Mouse (Mus musculus) layer of hippocampus, postnatal 10 days (tissue): ENCODE measurements around the gene Olfr1134. TPM values are rescaled to one million over a fixed set of nuclear protein-coding genes. Genes with fewer than 3 reads are reported as not detected.
"Not testable (repeated sequence)": the region's sequence is repeated elsewhere in the genome, so short reads cannot be mapped to it uniquely, and the experiment has no call there.

ENCODE experiments used
- DNase-seq, 2 experiments: peaks; one replicate each; pipeline ENCODE4 v3.0.0; 2021; ENCODE audit warnings: low spot score in 2 of 2
- long read RNA-seq: library from polyadenylated mRNA; stranded (forward); transcript quantifications from one replicate; pipeline ENCODE4 v2.0.0, GENCODE M21; 2023
- total RNA-seq, 2 experiments: library from RNA; stranded (reverse); gene quantifications; 2 replicates each; pipeline ENCODE4 v1.2.3; 2021

Olfr1134 gene
- not detected for total RNA-seq
- long read RNA-seq, result 0 reads

- no peak for DNase-seq
Observed at GRCm38 (mm10) chr2:87658360-87658759, at the start of gene Olfr1134. Gene Olfr1134, minus strand, starts transcription at chr2:87658460.

- DNase-seq, result no peak
Observed at GRCm38 (mm10) chr2:87693847-87694246, 35.6 kb upstream of the Olfr1134 start, which contains the start of gene Olfr1136. Gene Olfr1136, minus strand, starts transcription at chr2:87693947.

- DNase-seq, result no peak
Observed at GRCm38 (mm10) chr2:87673564-87673963, 15.3 kb upstream of the Olfr1134 start, which contains the start of gene Olfr1135. Gene Olfr1135, minus strand, starts transcription at chr2:87673664.

DNA sequence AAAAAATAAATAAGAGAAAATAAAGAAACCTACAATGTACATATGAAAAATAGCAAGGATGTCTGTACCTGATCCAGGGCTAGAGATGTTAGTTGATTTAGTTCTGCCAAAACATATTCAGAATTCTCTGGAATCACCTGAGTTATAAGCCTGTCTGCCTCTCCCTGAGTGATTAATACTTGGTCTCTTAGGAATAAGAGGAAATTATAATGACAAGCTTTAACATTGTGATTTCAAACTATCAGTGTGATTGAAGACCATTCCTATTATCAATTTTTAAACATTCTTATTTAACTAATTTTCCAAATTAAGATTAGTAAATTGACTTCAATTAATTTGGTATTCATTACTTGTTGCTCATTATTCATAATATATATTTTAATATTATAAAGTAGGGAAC is 11.0 kb downstream of the Olfr1134 start, which contains the start of gene Olfr1133:
TSS of gene Olfr1133 (minus strand) at position 101 of the 400 bp plus-strand sequence.
- DNase-seq, result no peak

GRCm38 (mm10) chr2:87642441-87642840 is 15.8 kb downstream of the Olfr1134 start:
- no peak for DNase-seq

- DNase-seq, result no peak
Observed at GRCm38 (mm10) chr2:87637435-87637834, 20.8 kb downstream of the Olfr1134 start, which contains the start of gene Olfr1132. Gene Olfr1132, minus strand, starts transcription at chr2:87637535.

DNA sequence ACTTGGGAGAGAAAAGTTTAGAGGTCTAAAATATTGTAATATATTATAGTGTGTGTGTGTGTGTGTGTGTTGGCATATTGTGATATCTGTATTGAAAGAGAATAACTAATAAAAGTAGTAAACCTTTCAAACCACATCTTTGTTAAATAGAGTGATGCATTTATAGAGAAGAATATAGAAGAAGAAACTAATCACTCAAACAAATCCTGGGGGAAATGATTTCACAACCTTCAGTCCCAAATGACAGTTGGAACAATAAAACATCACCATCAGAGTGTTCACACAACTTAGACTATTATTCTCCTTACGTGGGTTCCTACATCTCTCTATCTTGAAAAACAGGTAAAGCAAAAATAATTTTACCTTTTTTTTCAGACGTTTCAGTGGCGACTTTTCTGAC is 31.5 kb downstream of the Olfr1134 start, which contains the start of gene Olfr1131:
TSS of gene Olfr1131 (plus strand) at position 301 of the 400 bp plus-strand sequence.
- DNase-seq, result no peak

DNA sequence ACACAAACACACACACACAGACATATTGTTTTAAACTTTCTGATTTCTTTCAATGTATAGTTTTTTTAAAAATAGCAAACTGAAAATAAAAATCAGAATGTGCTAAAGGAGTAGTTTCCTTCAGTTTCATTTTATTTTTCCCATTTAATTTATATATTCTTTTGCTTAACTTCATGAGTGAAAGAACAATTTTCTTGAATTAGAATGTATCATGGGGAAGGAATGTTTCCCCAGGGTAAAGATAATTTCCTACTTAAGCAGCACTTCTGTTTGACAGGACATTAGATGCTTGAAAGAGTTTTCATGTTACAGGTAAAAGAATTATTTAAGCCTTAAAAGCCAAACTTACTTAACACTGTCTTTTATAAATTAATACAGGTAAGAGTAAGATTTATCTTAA is 52.3 kb downstream of the Olfr1134 start, which contains the start of gene Olfr1130:
TSS of gene Olfr1130 (plus strand) at position 301 of the 400 bp plus-strand sequence.
- not testable (repeated sequence) for DNase-seq

Other genes with a start within 250 kb of the Olfr1134 start
- gene Olfr1123, start 241.8 kb downstream of the Olfr1134 start, total RNA-seq, result not detected
- not detected for gene Olfr1124, start 228.2 kb downstream of the Olfr1134 start, total RNA-seq
- not detected for gene Olfr1126, start 204.5 kb downstream of the Olfr1134 start, total RNA-seq
- gene Pramel7, start 161.4 kb downstream of the Olfr1134 start, total RNA-seq, result not detected
- gene Pramel6, start 151.9 kb downstream of the Olfr1134 start, total RNA-seq, result not detected
- not detected for gene Olfr153, start 126.7 kb downstream of the Olfr1134 start, total RNA-seq
- gene Olfr1128, start 112.9 kb downstream of the Olfr1134 start, total RNA-seq, result not detected
- gene Olfr1129, start 84.6 kb downstream of the Olfr1134 start, total RNA-seq, result not detected
- gene Olfr1130, start 52.2 kb downstream of the Olfr1134 start, total RNA-seq, result not detected
- not detected for gene Olfr1131, start 31.4 kb downstream of the Olfr1134 start, total RNA-seq
- not detected for gene Olfr1132, start 20.9 kb downstream of the Olfr1134 start, total RNA-seq
- not detected for gene Olfr1133, start 11.1 kb downstream of the Olfr1134 start, total RNA-seq
- gene Olfr1135, start 15.2 kb upstream of the Olfr1134 start, total RNA-seq, result not detected
- gene Olfr1136, start 35.5 kb upstream of the Olfr1134 start, total RNA-seq, result not detected
- gene Olfr1137, start 54.7 kb upstream of the Olfr1134 start, total RNA-seq, result not detected
- not detected for gene Olfr1138, start 81.5 kb upstream of the Olfr1134 start, total RNA-seq
- gene Olfr1140, start 85.3 kb upstream of the Olfr1134 start, total RNA-seq, result not detected
- gene Olfr1141, start 95.5 kb upstream of the Olfr1134 start, total RNA-seq, result not detected
- not detected for gene Olfr152, start 121.0 kb upstream of the Olfr1134 start, total RNA-seq
- not detected for gene Olfr1143, start 142.1 kb upstream of the Olfr1134 start, total RNA-seq
- gene Olfr1145, start 151.4 kb upstream of the Olfr1134 start, total RNA-seq, result not detected
- gene Olfr1148, start 172.1 kb upstream of the Olfr1134 start, total RNA-seq, result not detected
- gene Olfr1150-ps1, start 185.5 kb upstream of the Olfr1134 start, total RNA-seq, result not detected
- gene Olfr1151, start 197.4 kb upstream of the Olfr1134 start, total RNA-seq, result not detected
- gene Olfr1152, start 208.0 kb upstream of the Olfr1134 start, total RNA-seq, result under 1 TPM in 1 of 2 experiments, not detected in 1; 0.04 TPM
- gene Olfr1153, start 236.5 kb upstream of the Olfr1134 start, total RNA-seq, result not detected
- gene Olfr1154, start 246.7 kb upstream of the Olfr1134 start, total RNA-seq, result not detected